Mouse (Mus musculus): ENCODE data around the gene Orai1.
"Not testable (repeated sequence)": the region's sequence is repeated elsewhere in the genome, so short reads cannot be mapped to it uniquely, and the experiment has no call there.

Orai1 gene

GRCm38 (mm10) chr5:123031312-123031711 is 16.4 kb downstream of the Orai1 start:
- no peak for DNase-seq (ENCODE audit: extremely low spot score)

- DNase-seq (ENCODE audit: extremely low spot score): no peak
Measured at GRCm38 (mm10) chr5:123033646-123034160, 18.8 kb downstream of the Orai1 start.

- DNase-seq (ENCODE audit: extremely low spot score): no peak
Measured at GRCm38 (mm10) chr5:123035089-123035488, 20.2 kb downstream of the Orai1 start.

- DNase-seq (ENCODE audit: extremely low spot score): no peak
Measured at GRCm38 (mm10) chr5:123035564-123035963, 20.7 kb downstream of the Orai1 start.

GRCm38 (mm10) chr5:123038115-123038514 is 23.2 kb downstream of the Orai1 start:
- DNase-seq (ENCODE audit: extremely low spot score): no peak

- DNase-seq (ENCODE audit: extremely low spot score): peak; percentile 84
Measured at GRCm38 (mm10) chr5:123039120-123039752, 24.4 kb downstream of the Orai1 start.

- DNase-seq (ENCODE audit: extremely low spot score): no peak
Measured at GRCm38 (mm10) chr5:123040796-123041195, 25.9 kb downstream of the Orai1 start.

- DNase-seq (ENCODE audit: extremely low spot score): no peak
Measured at GRCm38 (mm10) chr5:123043856-123044255, 29.0 kb downstream of the Orai1 start.

- peak; percentile 63 for DNase-seq (ENCODE audit: extremely low spot score)
Measured at GRCm38 (mm10) chr5:123045561-123046295, 30.9 kb downstream of the Orai1 start.

- DNase-seq (ENCODE audit: extremely low spot score): no peak
Measured at GRCm38 (mm10) chr5:123046916-123047315, 32.0 kb downstream of the Orai1 start, which contains the start of gene Morn3. TSS of gene Morn3 (minus strand) at chr5:123047016.

- peak; percentile 64 for DNase-seq (ENCODE audit: extremely low spot score)
Measured at GRCm38 (mm10) chr5:123049271-123049670, 34.4 kb downstream of the Orai1 start.

GRCm38 (mm10) chr5:123050918-123051317 is 36.0 kb downstream of the Orai1 start:
- DNase-seq (ENCODE audit: extremely low spot score): no peak

- DNase-seq (ENCODE audit: extremely low spot score): no peak
Measured at GRCm38 (mm10) chr5:123051736-123052135, 36.9 kb downstream of the Orai1 start.

- DNase-seq (ENCODE audit: extremely low spot score): peak; percentile 100
Measured at GRCm38 (mm10) chr5:123057366-123058250, 42.7 kb downstream of the Orai1 start.

- no peak for DNase-seq (ENCODE audit: extremely low spot score)
Measured at GRCm38 (mm10) chr5:123058251-123059102, 43.6 kb downstream of the Orai1 start.

- DNase-seq (ENCODE audit: extremely low spot score): peak; percentile 51
Measured at GRCm38 (mm10) chr5:123059757-123060520, 45.1 kb downstream of the Orai1 start.

- no peak for DNase-seq (ENCODE audit: extremely low spot score)
Measured at GRCm38 (mm10) chr5:123060706-123061401, 46.0 kb downstream of the Orai1 start.

- not testable (repeated sequence) for DNase-seq (ENCODE audit: extremely low spot score)
Measured at GRCm38 (mm10) chr5:123061402-123061749, 46.5 kb downstream of the Orai1 start.

- DNase-seq (ENCODE audit: extremely low spot score): no peak
Measured at GRCm38 (mm10) chr5:123063141-123063540, 48.3 kb downstream of the Orai1 start.

- peak; percentile 61 for DNase-seq (ENCODE audit: extremely low spot score)
Measured at GRCm38 (mm10) chr5:123064207-123064606, 49.3 kb downstream of the Orai1 start.
